In the genomic region with DNA sequence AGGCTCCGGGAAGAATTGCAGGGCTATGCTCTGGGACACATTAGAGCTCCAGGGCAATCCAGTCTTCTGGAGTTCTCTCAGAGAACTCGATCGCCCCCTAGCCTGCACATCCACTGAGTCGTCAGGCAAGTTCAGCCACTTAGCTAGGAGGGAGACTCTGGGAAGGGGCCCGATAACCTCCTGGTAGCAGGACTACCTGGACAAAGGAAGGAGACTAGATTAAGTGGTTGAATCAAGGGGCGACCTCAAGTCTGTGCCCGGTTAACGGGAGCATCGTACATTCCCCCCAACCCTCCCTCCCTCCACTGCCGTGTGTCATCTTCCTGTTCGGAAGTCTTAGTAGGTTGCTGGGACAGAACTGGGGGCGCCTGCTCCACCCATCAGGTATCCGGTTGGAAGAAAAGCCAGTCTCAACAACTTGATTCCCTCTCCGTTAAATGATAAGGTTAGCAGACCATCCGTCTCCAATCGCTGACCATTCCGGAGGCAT, we compare ENCODE assay signal across 8 mouse cellular contexts.
A peak's percentile ranks its signal among the peaks of the same experiment; 100 is the strongest.
DNase-seq lines count a peak whose midpoint lies in the region; ATAC-seq and TF ChIP-seq lines count a peak whose summit lies in the region.

No protein-coding gene starts in this region.

- H3K4me2 ChIP-seq in hindbrain, postnatal 0 days (ENCODE audit: low read depth, low read length): peak overlapping the region; percentile 93

- peak overlapping the region; percentile 99 for H3K27ac ChIP-seq in gastrocnemius, adult 2 months
- H3K27ac ChIP-seq in hindbrain, postnatal 0 days: no peak overlapping the region

- H3K9me3 ChIP-seq in hindbrain, postnatal 0 days (ENCODE audit: low read length): no peaks in the 10 kb centered on the region

- intact Hi-C loops in gastrocnemius, adult 2 months (cut with DNase I): loop anchor here (5.0 kb wide), 2 partner anchors 39 to 69 kb away; no protein-coding TSS in a partner anchor

- DNase-seq in NIH3T3 (ENCODE audit: low read depth): peak; percentile 95
- peak; percentile 83 to 93 for DNase-seq in cerebellum, postnatal 25 days
- DNase-seq in gastrocnemius, adult 2 months: peak; percentile 91
- peak; percentile 88 for DNase-seq in hindbrain, postnatal 0 days (ENCODE audit: low spot score)
- DNase-seq in left cerebral cortex, adult 8-10 months (ENCODE audit: low spot score in 2 of 2): peak; percentile 73 to 74
- peak; percentile 86 to 91 for DNase-seq in lung, postnatal 4 days
- DNase-seq in right cerebral cortex, postnatal 4 days: peak; percentile 84

- H3K9ac ChIP-seq in hindbrain, postnatal 0 days (replicated peaks; ENCODE audit: low read length): no peak overlapping the region

- peak overlapping the region; percentile 84 for H3K4me3 ChIP-seq in gastrocnemius, adult 2 months
- H3K4me3 ChIP-seq in hindbrain, postnatal 0 days (ENCODE audit: low read length): no peak overlapping the region

- H3K27me3 ChIP-seq in hindbrain, postnatal 0 days (ENCODE audit: insufficient read depth, low read length): no peaks in the 10 kb centered on the region

- TF ChIP-seq CTCF in gastrocnemius, adult 2 months (IDR thresholded peaks at IDR 0.05): peak; percentile 87
- peak; percentile 79 for TF ChIP-seq CTCF in hindbrain, postnatal 0 days (IDR thresholded peaks at IDR 0.05; ENCODE audit: low read depth)

- no peaks in the 10 kb centered on the region; the same call in 1 of the 2 replicates for H3K36me3 ChIP-seq in hindbrain, postnatal 0 days (ENCODE audit: insufficient read depth, low read length)

- ATAC-seq in hindbrain, postnatal 0 days: no peak
- ATAC-seq in activated CD4-positive, CD25-positive, alpha-beta regulatory T cell, adult 4 months: no peak

- H3K4me1 ChIP-seq in hindbrain, postnatal 0 days (ENCODE audit: insufficient read depth, low read length): peaks cover 5% of the 10 kb centered on the region

- WGBS in hindbrain, postnatal 0 days: 21% methylated on average over 17 of the region's 17 CpGs
